ENCODE assay signal across 9 mouse cellular contexts in genomic region chr1:165388716-165389115, GRCm38 (mm10).
DNase-seq lines count a peak whose midpoint lies in the region; ATAC-seq and TF ChIP-seq lines count a peak whose summit lies in the region.
"Had no signal": no experiment of that assay in that cellular context is flagged by ENCODE, and none has a peak within 500 bp of the region (broad histone marks: within the 10 kb centered on the region; RNA-seq: fewer than 3 reads in every experiment).

No protein-coding gene starts in this region.

- no peak overlapping the region for H3K4me3 ChIP-seq in intestine, postnatal 0 days (ENCODE audit: low read depth, low read length)
- H3K4me3 ChIP-seq in intestine, embryonic 16.5 days (ENCODE audit: low read length) = no peak overlapping the region
- H3K4me3 ChIP-seq in liver, embryonic 13.5 days (replicated peaks) = no peak overlapping the region
- H3K4me3 ChIP-seq in stomach, postnatal 0 days (ENCODE audit: low read depth, low read length) = no peak overlapping the region
- H3K4me3 ChIP-seq: embryonic facial prominence, embryonic 12.5 days; liver, embryonic 15.5 days had no signal

- no peak for ATAC-seq in intestine, postnatal 0 days
- ATAC-seq in intestine, embryonic 16.5 days = no peak
- ATAC-seq in Patski = no peak
- peak; percentile 68; the same call in 1 of the 2 replicates for ATAC-seq in liver, embryonic 13.5 days (ENCODE audit: low read depth)
- ATAC-seq in stomach, postnatal 0 days (ENCODE audit: low FRiP score, low TSS enrichment) = no peak

- H3K27ac ChIP-seq in intestine, postnatal 0 days (ENCODE audit: low read depth, low read length) = no peak overlapping the region
- H3K27ac ChIP-seq in intestine, embryonic 16.5 days (ENCODE audit: low read length) = no peak overlapping the region
- H3K27ac ChIP-seq in liver, embryonic 13.5 days = no peak overlapping the region
- no peak overlapping the region for H3K27ac ChIP-seq in stomach, postnatal 0 days (replicated peaks)
- H3K27ac ChIP-seq: embryonic facial prominence, embryonic 12.5 days; liver, embryonic 15.5 days had no signal

- in situ Hi-C loops in Patski (cut with MboI; ENCODE audit: low pct_unique_long_range_greater_than_20kb) = no loop called here

- POLR2A ChIA-PET in Patski (lab: Charles Lee) = no interaction called here

- no peaks in the 10 kb centered on the region for H3K27me3 ChIP-seq in intestine, postnatal 0 days (replicated peaks; ENCODE audit: control insufficient read depth, insufficient read depth, low read length)
- no peaks in the 10 kb centered on the region for H3K27me3 ChIP-seq in intestine, embryonic 16.5 days (replicated peaks; ENCODE audit: control insufficient read depth, insufficient read depth, low read length)
- no peaks in the 10 kb centered on the region for H3K27me3 ChIP-seq in Patski
- no peaks in the 10 kb centered on the region for H3K27me3 ChIP-seq in liver, embryonic 13.5 days
- no peaks in the 10 kb centered on the region for H3K27me3 ChIP-seq in stomach, postnatal 0 days (ENCODE audit: control insufficient read depth, insufficient read depth, low read length)
- H3K27me3 ChIP-seq: embryonic facial prominence, embryonic 12.5 days; liver, embryonic 15.5 days had no signal

- no peak overlapping the region for H3K4me2 ChIP-seq in intestine, postnatal 0 days (replicated peaks; ENCODE audit: low read depth)
- no peak overlapping the region for H3K4me2 ChIP-seq in intestine, embryonic 16.5 days (ENCODE audit: low read depth, low read length)
- no peak overlapping the region for H3K4me2 ChIP-seq in liver, embryonic 13.5 days
- H3K4me2 ChIP-seq in stomach, postnatal 0 days (replicated peaks; ENCODE audit: low read depth) = no peak overlapping the region
- H3K4me2 ChIP-seq: embryonic facial prominence, embryonic 12.5 days; liver, embryonic 15.5 days had no signal

- WGBS in intestine, postnatal 0 days = 67% methylated on average over 5 of the region's 5 CpGs
- WGBS in intestine, embryonic 16.5 days = 56% methylated on average over 5 of the region's 5 CpGs
- WGBS in liver, embryonic 13.5 days (ENCODE audit: insufficient replicate concordance) = 78% methylated on average over 5 of the region's 5 CpGs
- WGBS in stomach, postnatal 0 days = 40% methylated on average over 5 of the region's 5 CpGs

- no peak for TF ChIP-seq EP300 in stomach, postnatal 0 days (optimal IDR thresholded peaks at IDR 0.05)

- H3K4me1 ChIP-seq in intestine, postnatal 0 days (replicated peaks; ENCODE audit: control insufficient read depth, insufficient read depth, low read length) = no peaks in the 10 kb centered on the region
- H3K4me1 ChIP-seq in intestine, embryonic 16.5 days (ENCODE audit: control insufficient read depth, insufficient read depth, low read length) = no peaks in the 10 kb centered on the region
- H3K4me1 ChIP-seq in liver, embryonic 13.5 days (replicated peaks) = peaks cover 8% of the 10 kb centered on the region; the same call in 1 of the 2 replicates
- no peaks in the 10 kb centered on the region for H3K4me1 ChIP-seq in stomach, postnatal 0 days (replicated peaks; ENCODE audit: control insufficient read depth, insufficient read depth)
- H3K4me1 ChIP-seq: embryonic facial prominence, embryonic 12.5 days had no signal

- DNase-seq in Patski (ENCODE audit: low read depth, low spot score) = no peak
- DNase-seq in c-Kit-positive CD71-positive TER-119-positive erythroid progenitor cells, embryonic 14.5 days (ENCODE audit: low spot score) = peak; percentile 39
- no peak for DNase-seq in liver, embryonic 13.5 days
- peak; percentile 24 for DNase-seq in stomach, postnatal 0 days (ENCODE audit: low spot score)
- DNase-seq in right cerebral cortex, postnatal 10 days (ENCODE audit: low spot score in 2 of 2) = no peak

- no peak overlapping the region for H3K9ac ChIP-seq in intestine, postnatal 0 days (ENCODE audit: low read depth, low read length)
- no peak overlapping the region for H3K9ac ChIP-seq in intestine, embryonic 16.5 days (ENCODE audit: low read depth, low read length)
- H3K9ac ChIP-seq in liver, embryonic 13.5 days = no peak overlapping the region
- H3K9ac ChIP-seq in stomach, postnatal 0 days (ENCODE audit: low read length) = no peak overlapping the region
- H3K9ac ChIP-seq: embryonic facial prominence, embryonic 12.5 days; liver, embryonic 15.5 days had no signal

- no peaks in the 10 kb centered on the region for H3K9me3 ChIP-seq in intestine, postnatal 0 days (ENCODE audit: control insufficient read depth)
- H3K9me3 ChIP-seq in intestine, embryonic 16.5 days (ENCODE audit: control insufficient read depth, low read length) = no peaks in the 10 kb centered on the region
- no peaks in the 10 kb centered on the region for H3K9me3 ChIP-seq in liver, embryonic 13.5 days (replicated peaks)
- no peaks in the 10 kb centered on the region for H3K9me3 ChIP-seq in stomach, postnatal 0 days (ENCODE audit: control insufficient read depth, low read length)
- H3K9me3 ChIP-seq: embryonic facial prominence, embryonic 12.5 days; liver, embryonic 15.5 days had no signal

- TF ChIP-seq CTCF in intestine, postnatal 0 days (IDR thresholded peaks at IDR 0.05; ENCODE audit: low read depth) = peak; percentile 62
- peak; percentile 55 for TF ChIP-seq CTCF in Patski (IDR thresholded peaks at IDR 0.05)
- peak; percentile 68 for TF ChIP-seq CTCF in stomach, postnatal 0 days (IDR thresholded peaks at IDR 0.05; ENCODE audit: low read depth)

- peaks cover 13% of the 10 kb centered on the region for H3K36me3 ChIP-seq in intestine, postnatal 0 days (ENCODE audit: control insufficient read depth, insufficient read depth)
- H3K36me3 ChIP-seq in intestine, embryonic 16.5 days (ENCODE audit: control insufficient read depth, insufficient read depth, low read length) = peaks cover 3% of the 10 kb centered on the region; the same call in 1 of the 2 replicates
- peaks cover 27% of the 10 kb centered on the region for H3K36me3 ChIP-seq in liver, embryonic 13.5 days
- 0 out of 2 replicates have a peak, but pooled peaks cover 2% of the 10 kb centered on the region for H3K36me3 ChIP-seq in stomach, postnatal 0 days (ENCODE audit: control insufficient read depth, insufficient read depth, low read length)

- CTCF ChIA-PET in Patski (lab: Charles Lee) = interaction anchor here (0.9 to 1.1 kb wide), 2 partner anchors 108 to 115 kb away, joined by 3 to 4 read pairs; no protein-coding TSS in a partner anchor

Comparison
In these comparisons a context has a peak if more than half of its experiments do, and no peak if none do; other contexts are left out.
1. DNase-seq: peak in c-Kit-positive CD71-positive TER-119-positive erythroid progenitor cells, embryonic 14.5 days (single experiment) and stomach, postnatal 0 days (single experiment); none in Patski (single experiment), liver, embryonic 13.5 days (single experiment) and right cerebral cortex, postnatal 10 days (0 of 2).
2. Peak in every context shown above with its lines, with median percentiles within 50 percentile points of each other: CTCF ChIP-seq.